Mouse (Mus musculus): ENCODE results near the gene Als2cr12. TPM values are rescaled to one million over a fixed set of nuclear protein-coding genes. Genes with fewer than 3 reads are reported as not detected.
"Not testable (repeated sequence)": the region's sequence is repeated elsewhere in the genome, so short reads cannot be mapped to it uniquely, and the experiment has no call there.

The Als2cr12 gene
- polyA plus RNA-seq, 1 experiment from 2014 or later: not detected

GRCm38 (mm10) chr1:58621996-58622748 is 73.6 kb downstream of the Als2cr12 start:
- no peak for ATAC-seq (replicated peaks; ENCODE audit: insufficient number of reproducible peaks, insufficient read depth, low FRiP score, low read depth)
- H3K4me3 ChIP-seq: no peak overlapping the region
- WGBS: 48% methylated on average over 7 of the region's 7 CpGs
- H3K36me3 ChIP-seq: no peaks in the 10 kb centered on the region
- no peak overlapping the region for H3K27ac ChIP-seq
- peaks cover 4% of the 10 kb centered on the region; the same call in 1 of the 2 replicates for H3K4me1 ChIP-seq (replicated peaks)
- no peak overlapping the region for H3K9ac ChIP-seq
- H3K27me3 ChIP-seq: no peaks in the 10 kb centered on the region
- H3K4me2 ChIP-seq: no peak overlapping the region
- H3K9me3 ChIP-seq (replicated peaks): no peaks in the 10 kb centered on the region

DNA sequence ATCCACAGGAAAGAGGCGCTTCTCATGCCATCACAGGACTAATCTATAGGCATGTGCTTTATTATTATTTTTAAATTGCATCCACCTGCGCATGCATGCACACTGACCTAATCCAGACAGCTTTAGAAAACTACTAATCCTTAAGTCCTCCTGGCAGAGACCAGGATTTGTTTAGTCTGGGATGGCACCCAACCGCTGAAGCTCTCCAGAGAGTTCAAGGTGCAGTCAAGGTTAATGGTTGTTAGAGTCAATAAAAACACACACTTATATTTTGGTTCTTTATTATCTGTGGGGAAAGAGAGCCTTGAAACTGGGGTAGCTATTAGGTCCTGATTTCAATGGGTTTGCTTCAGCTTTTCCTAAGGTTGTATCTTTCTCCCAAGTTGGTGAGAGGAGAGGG is 74.5 kb downstream of the Als2cr12 start:
- 75% methylated on average over 3 of the region's 3 CpGs for WGBS
- no peak overlapping the region for H3K4me3 ChIP-seq

GRCm38 (mm10) chr1:58618766-58619165 is 77.0 kb downstream of the Als2cr12 start:
- Histone ChIP-seq H3K4me2 (no peak overlapping the region), H3K4me1 (replicated peaks) (peaks cover 4% of the 10 kb centered on the region; the same call in 1 of the 2 replicates), H3K27ac (no peak overlapping the region), H3K4me3 (no peak overlapping the region), H3K9me3 (replicated peaks) (no peaks in the 10 kb centered on the region), H3K27me3 (no peaks in the 10 kb centered on the region), H3K36me3 (no peaks in the 10 kb centered on the region), H3K9ac (no peak overlapping the region)
- WGBS: 87% methylated on average over 2 of the region's 2 CpGs
- no peak for ATAC-seq (replicated peaks; ENCODE audit: insufficient number of reproducible peaks, insufficient read depth, low FRiP score, low read depth)

More for the DNA sequence above, 74.5 kb downstream of the Als2cr12 start:
- Histone ChIP-seq H3K4me2 (no peak overlapping the region), H3K27ac (no peak overlapping the region), H3K9me3 (replicated peaks) (no peaks in the 10 kb centered on the region), H3K36me3 (no peaks in the 10 kb centered on the region), H3K4me1 (replicated peaks) (peaks cover 4% of the 10 kb centered on the region; the same call in 1 of the 2 replicates), H3K27me3 (no peaks in the 10 kb centered on the region), H3K9ac (no peak overlapping the region)
- ATAC-seq (replicated peaks; ENCODE audit: insufficient number of reproducible peaks, insufficient read depth, low FRiP score, low read depth): no peak

DNA sequence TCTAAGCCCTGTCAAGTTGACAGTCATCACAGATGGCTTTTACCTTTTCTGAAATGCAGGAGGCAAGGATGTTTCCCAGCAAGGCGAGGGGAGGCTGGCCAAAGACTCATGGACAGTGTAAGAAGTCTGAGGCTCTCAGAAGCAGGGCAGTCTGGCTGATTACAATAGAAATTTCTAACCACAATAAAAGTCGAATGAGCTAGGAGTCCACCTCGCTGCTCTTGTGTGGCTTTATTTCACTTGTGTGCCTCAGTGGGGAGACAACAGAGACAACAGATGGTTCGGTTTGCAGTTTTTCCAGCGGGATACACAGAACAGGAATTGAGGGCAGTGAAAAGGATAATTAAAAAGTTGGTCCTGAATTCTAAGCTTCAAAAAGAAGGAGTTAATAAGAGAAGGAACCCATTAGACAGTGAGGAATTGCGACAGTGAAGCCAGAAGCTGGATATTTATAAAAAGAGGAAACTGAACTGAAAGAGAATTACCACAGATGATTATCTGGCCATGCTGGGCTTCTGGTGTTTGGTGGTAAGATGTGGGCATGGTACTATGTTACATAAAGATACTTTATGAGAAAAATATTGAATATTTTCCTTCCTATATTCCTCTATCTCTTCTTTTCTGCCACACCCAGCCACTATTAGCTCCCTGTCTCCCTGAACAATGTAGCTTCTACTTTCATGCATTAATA is 77.7 kb downstream of the Als2cr12 start:
- H3K36me3 ChIP-seq: no peaks in the 10 kb centered on the region
- no peaks in the 10 kb centered on the region for H3K27me3 ChIP-seq
- no peak overlapping the region for H3K27ac ChIP-seq
- ATAC-seq (replicated peaks; ENCODE audit: insufficient number of reproducible peaks, insufficient read depth, low FRiP score, low read depth): no peak
- H3K4me2 ChIP-seq: no peak overlapping the region
- no peak overlapping the region for H3K4me3 ChIP-seq
- H3K9ac ChIP-seq: no peak overlapping the region
- 78% methylated on average over 6 of the region's 6 CpGs for WGBS
- no peaks in the 10 kb centered on the region for H3K9me3 ChIP-seq (replicated peaks)
- peaks cover 4% of the 10 kb centered on the region; the same call in 1 of the 2 replicates for H3K4me1 ChIP-seq (replicated peaks)

DNA sequence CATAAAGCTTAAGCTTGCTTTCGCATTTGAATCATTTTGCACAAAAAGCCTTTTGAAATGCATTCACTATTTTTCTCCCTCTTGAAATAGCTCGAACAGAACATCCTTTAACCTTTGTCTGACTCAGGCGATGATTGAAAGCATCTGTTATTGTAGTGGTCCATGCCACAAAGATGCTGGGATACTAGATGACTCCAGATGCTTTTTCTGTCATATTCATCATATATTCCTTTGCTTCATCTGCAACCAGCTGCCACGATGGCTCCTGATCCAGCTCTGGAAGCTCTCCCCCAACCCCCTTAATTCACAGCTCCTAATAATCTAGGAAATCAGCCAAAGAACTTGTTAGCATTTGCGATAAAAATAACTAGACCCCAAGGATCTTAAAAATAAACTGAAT is 78.7 kb downstream of the Als2cr12 start:
- no peaks in the 10 kb centered on the region for H3K27me3 ChIP-seq
- H3K9ac ChIP-seq: no peak overlapping the region
- H3K27ac ChIP-seq: no peak overlapping the region
- 67% methylated on average over 5 of the region's 5 CpGs for WGBS
- ATAC-seq (replicated peaks; ENCODE audit: insufficient number of reproducible peaks, insufficient read depth, low FRiP score, low read depth): no peak
- peaks cover 4% of the 10 kb centered on the region; the same call in 1 of the 2 replicates for H3K4me1 ChIP-seq (replicated peaks)
- no peak overlapping the region for H3K4me3 ChIP-seq
- H3K36me3 ChIP-seq: no peaks in the 10 kb centered on the region
- no peaks in the 10 kb centered on the region for H3K9me3 ChIP-seq (replicated peaks)
- H3K4me2 ChIP-seq: no peak overlapping the region

DNA sequence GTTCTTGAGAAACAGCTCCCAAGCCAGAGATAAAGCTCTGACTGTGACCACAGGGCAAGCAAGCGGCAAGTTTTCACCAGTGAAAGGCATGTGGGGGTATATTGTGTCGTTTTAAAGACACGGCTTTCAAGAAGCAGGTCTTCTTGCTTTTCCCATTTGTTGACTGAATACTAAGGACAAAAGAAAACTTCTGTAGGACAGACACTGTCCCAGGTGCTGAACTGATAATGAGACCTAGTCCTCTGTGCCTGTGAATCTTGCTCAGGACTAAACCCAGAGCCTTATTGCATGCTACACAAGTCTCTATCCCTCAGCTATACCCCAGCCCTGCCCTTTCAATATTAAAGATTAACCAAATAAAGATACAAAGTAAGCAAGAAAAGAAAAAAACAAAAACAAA is 79.6 kb downstream of the Als2cr12 start:
- H3K9me3 ChIP-seq (replicated peaks): no peaks in the 10 kb centered on the region
- no peak for ATAC-seq (replicated peaks; ENCODE audit: insufficient number of reproducible peaks, insufficient read depth, low FRiP score, low read depth)
- no peak overlapping the region for H3K9ac ChIP-seq
- H3K4me3 ChIP-seq: no peak overlapping the region
- WGBS: 71% methylated on average over 3 of the region's 3 CpGs
- no peaks in the 10 kb centered on the region for H3K4me1 ChIP-seq (replicated peaks)
- H3K27ac ChIP-seq: no peak overlapping the region
- H3K36me3 ChIP-seq: no peaks in the 10 kb centered on the region
- no peaks in the 10 kb centered on the region for H3K27me3 ChIP-seq
- no peak overlapping the region for H3K4me2 ChIP-seq

DNA sequence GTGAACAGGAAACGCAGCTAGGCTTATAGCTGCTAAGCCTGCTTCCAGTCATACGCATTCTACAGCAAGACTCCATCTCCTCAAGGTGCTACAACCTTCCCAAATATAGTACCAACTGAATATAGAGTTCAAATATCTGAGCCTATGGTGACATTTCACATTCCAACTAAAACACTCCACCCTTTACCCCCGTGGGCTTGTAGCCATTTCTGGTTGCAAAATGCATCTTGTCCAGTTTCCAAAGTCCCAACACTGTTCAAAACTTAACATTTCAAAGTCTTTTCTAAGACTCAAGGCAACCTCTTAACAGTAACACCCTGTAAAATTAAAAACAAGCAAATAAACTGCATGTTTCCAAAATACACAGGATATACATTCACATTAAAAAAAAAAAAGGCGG is 80.6 kb downstream of the Als2cr12 start:
- no peak overlapping the region for H3K27ac ChIP-seq
- no peak overlapping the region for H3K4me3 ChIP-seq
- H3K9me3 ChIP-seq (replicated peaks): no peaks in the 10 kb centered on the region
- no peaks in the 10 kb centered on the region for H3K27me3 ChIP-seq
- no peaks in the 10 kb centered on the region for H3K4me1 ChIP-seq (replicated peaks)
- ATAC-seq (replicated peaks; ENCODE audit: insufficient number of reproducible peaks, insufficient read depth, low FRiP score, low read depth): no peak
- H3K36me3 ChIP-seq: no peaks in the 10 kb centered on the region
- WGBS: 73% methylated on average over 4 of the region's 4 CpGs
- H3K4me2 ChIP-seq: no peak overlapping the region
- no peak overlapping the region for H3K9ac ChIP-seq

GRCm38 (mm10) chr1:58614424-58614823 is 81.4 kb downstream of the Als2cr12 start:
- no peaks in the 10 kb centered on the region for H3K27me3 ChIP-seq
- ATAC-seq (replicated peaks; ENCODE audit: insufficient number of reproducible peaks, insufficient read depth, low FRiP score, low read depth): no peak
- WGBS: 50% methylated on average over 3 of the region's 3 CpGs
- H3K4me1 ChIP-seq (replicated peaks): no peaks in the 10 kb centered on the region
- H3K9ac ChIP-seq: no peak overlapping the region
- H3K27ac ChIP-seq: no peak overlapping the region
- H3K9me3 ChIP-seq (replicated peaks): no peaks in the 10 kb centered on the region
- no peak overlapping the region for H3K4me2 ChIP-seq
- no peaks in the 10 kb centered on the region for H3K36me3 ChIP-seq
- no peak overlapping the region for H3K4me3 ChIP-seq

DNA sequence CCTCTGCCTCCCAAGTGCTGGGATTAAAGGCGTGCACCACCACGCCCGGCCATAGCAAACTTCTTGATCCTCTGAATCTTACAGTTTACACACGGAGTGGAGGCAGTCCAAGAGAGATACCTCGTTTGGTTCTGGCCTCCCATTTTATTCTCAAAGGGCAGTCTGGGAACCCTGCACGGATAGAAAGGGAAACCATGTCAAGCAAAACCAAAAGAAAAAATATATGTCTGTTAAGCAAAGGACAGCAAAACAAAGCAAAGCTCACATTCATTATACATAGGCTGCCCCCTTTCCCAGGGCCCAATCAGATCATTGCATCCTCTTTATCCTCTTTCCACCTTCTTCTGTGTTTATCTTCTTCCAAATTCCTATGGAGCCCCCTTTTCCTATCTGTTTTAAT is 82.0 kb downstream of the Als2cr12 start:
- Histone ChIP-seq H3K9me3 (replicated peaks) (no peaks in the 10 kb centered on the region), H3K27me3 (no peaks in the 10 kb centered on the region), H3K4me2 (no peak overlapping the region), H3K4me1 (replicated peaks) (no peaks in the 10 kb centered on the region), H3K27ac (no peak overlapping the region), H3K4me3 (no peak overlapping the region), H3K9ac (no peak overlapping the region), H3K36me3 (no peaks in the 10 kb centered on the region)
- no peak for ATAC-seq (replicated peaks; ENCODE audit: insufficient number of reproducible peaks, insufficient read depth, low FRiP score, low read depth)
- WGBS: 73% methylated on average over 6 of the region's 6 CpGs

- H3K36me3 ChIP-seq: no peaks in the 10 kb centered on the region
- no peak for ATAC-seq (replicated peaks; ENCODE audit: insufficient number of reproducible peaks, insufficient read depth, low FRiP score, low read depth)
Measured at GRCm38 (mm10) chr1:58610611-58611010, 85.2 kb downstream of the Als2cr12 start.

DNA sequence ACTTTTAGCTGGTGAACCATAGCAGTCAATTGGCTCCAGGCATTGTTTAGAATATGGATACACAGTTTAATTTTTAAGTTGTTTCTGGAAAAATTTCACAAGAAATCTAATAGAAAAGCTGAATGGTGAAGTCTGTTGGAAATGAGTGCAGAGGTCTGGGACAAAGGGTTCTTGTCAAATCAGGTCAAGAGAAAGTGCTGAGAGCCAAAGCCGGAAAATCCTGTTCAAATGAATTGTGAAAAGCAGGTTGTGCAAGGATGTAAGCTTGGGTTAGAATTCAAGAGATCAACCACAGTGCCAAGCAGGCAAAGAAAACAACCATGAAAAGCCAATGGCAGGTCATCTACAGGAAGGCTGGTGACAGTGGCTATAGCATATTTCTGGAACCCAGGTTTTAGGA is 85.6 kb downstream of the Als2cr12 start:
- WGBS: 71% methylated on average over 1 of the region's 1 CpGs
- H3K9ac ChIP-seq: no peak overlapping the region
- H3K27ac ChIP-seq: no peak overlapping the region
- no peaks in the 10 kb centered on the region for H3K9me3 ChIP-seq (replicated peaks)
- no peak overlapping the region for H3K4me3 ChIP-seq
- H3K4me1 ChIP-seq (replicated peaks): no peaks in the 10 kb centered on the region
- no peak overlapping the region for H3K4me2 ChIP-seq
- ATAC-seq (replicated peaks; ENCODE audit: insufficient number of reproducible peaks, insufficient read depth, low FRiP score, low read depth): no peak
- H3K27me3 ChIP-seq: no peaks in the 10 kb centered on the region
- no peaks in the 10 kb centered on the region for H3K36me3 ChIP-seq

More at GRCm38 (mm10) chr1:58610611-58611010, 85.2 kb downstream of the Als2cr12 start:
- WGBS: 36% methylated on average over 1 of the region's 1 CpGs
- Histone ChIP-seq H3K4me3 (no peak overlapping the region), H3K27me3 (no peaks in the 10 kb centered on the region), H3K27ac (no peak overlapping the region), H3K4me1 (replicated peaks) (no peaks in the 10 kb centered on the region), H3K4me2 (no peak overlapping the region), H3K9me3 (replicated peaks) (no peaks in the 10 kb centered on the region), H3K9ac (no peak overlapping the region)

DNA sequence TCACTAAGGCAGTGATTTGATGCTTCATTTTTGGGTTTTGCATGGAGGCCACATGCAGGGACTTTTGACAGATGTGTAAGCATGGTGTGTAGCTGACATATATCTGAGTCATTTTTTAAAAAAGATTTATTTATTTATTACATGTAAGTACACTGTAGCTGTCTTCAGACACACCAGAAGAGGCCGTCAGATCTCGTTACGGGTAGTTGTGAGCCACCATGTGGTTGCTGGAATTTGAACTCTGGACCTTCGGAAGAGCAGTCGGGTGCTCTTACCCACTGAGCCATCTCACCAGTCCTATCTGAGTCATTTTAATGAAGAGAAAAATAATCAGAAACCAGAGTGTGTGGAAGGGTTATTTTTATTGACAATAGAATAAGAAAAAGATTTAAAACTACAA is 86.2 kb downstream of the Als2cr12 start:
- not testable (repeated sequence) for H3K4me3 ChIP-seq; H3K36me3 ChIP-seq; H3K4me1 ChIP-seq (replicated peaks); H3K27ac ChIP-seq; H3K9ac ChIP-seq; H3K4me2 ChIP-seq; ATAC-seq (replicated peaks; ENCODE audit: insufficient number of reproducible peaks, insufficient read depth, low FRiP score, low read depth); H3K27me3 ChIP-seq; H3K9me3 ChIP-seq (replicated peaks)
- WGBS: 77% methylated on average over 5 of the region's 5 CpGs

Measured in heart, embryonic 15.5 days (tissue).